9 mouse cellular contexts compared by ENCODE assay signal in the genomic region with DNA sequence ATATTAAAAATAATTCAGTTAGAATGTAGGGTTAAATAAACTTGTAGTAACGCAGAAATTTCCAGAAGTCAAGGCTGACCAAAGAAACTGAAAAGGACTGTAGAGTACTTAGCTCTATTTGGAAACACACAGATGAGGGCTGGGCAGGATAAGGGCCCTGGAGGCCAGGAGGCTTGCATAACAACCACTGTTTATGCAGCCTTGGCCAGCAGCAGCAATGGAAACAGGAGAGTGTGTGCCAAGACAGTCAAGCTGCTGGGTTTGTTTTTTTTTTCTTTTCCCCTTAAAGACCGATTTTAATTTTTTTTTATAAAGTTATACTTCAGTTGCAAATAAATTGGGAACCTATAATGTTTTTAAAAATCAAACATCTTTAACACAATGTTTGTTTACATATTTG. TPM values are rescaled to one million over a fixed set of nuclear protein-coding genes. Genes with fewer than 3 reads are reported as not detected.
DNase-seq lines count a peak whose midpoint lies in the region; ATAC-seq lines count a peak whose summit lies in the region.
"Had no signal": no experiment of that assay in that cellular context is flagged by ENCODE, and none has a peak within 500 bp of the region (broad histone marks: within the 10 kb centered on the region; RNA-seq: fewer than 3 reads in every experiment).

No protein-coding gene starts in this region.

- 42% methylated on average over 2 of the region's 2 CpGs for WGBS in embryonic facial prominence, embryonic 14.5 days
- WGBS in neural tube, embryonic 15.5 days = 71% methylated on average over 2 of the region's 2 CpGs

- peak; percentile 56 for DNase-seq in layer of hippocampus, adult 9-11 months
- no peak for DNase-seq in layer of hippocampus, postnatal 10 days (ENCODE audit: low spot score in 2 of 2)
- peak; percentile 87 for DNase-seq in adrenal gland, postnatal 10 days
- peak; percentile 95 for DNase-seq in embryonic facial prominence, embryonic 14.5 days (ENCODE audit: low spot score)
- DNase-seq in heart, postnatal 36 days = peak; percentile 82 to 87
- peak; percentile 94 for DNase-seq in lung, postnatal 36 days
- no peak for DNase-seq in natural killer cell, adult 2 months (ENCODE audit: low spot score in 2 of 2)

- no peaks in the 10 kb centered on the region for H3K9me3 ChIP-seq in embryonic facial prominence, embryonic 14.5 days (ENCODE audit: control insufficient read depth, low read length)
- H3K9me3 ChIP-seq in neural tube, embryonic 15.5 days (replicated peaks) = no peaks in the 10 kb centered on the region
- H3K9me3 ChIP-seq: heart, embryonic 13.5 days had no signal

- no peaks in the 10 kb centered on the region for H3K27me3 ChIP-seq in embryonic facial prominence, embryonic 14.5 days (replicated peaks; ENCODE audit: control insufficient read depth, insufficient read depth, low read length)
- no peaks in the 10 kb centered on the region for H3K27me3 ChIP-seq in neural tube, embryonic 15.5 days (replicated peaks)
- H3K27me3 ChIP-seq: heart, embryonic 13.5 days had no signal

- H3K4me2 ChIP-seq in embryonic facial prominence, embryonic 14.5 days (ENCODE audit: low read depth, low read length) = no peak overlapping the region
- no peak overlapping the region for H3K4me2 ChIP-seq in neural tube, embryonic 15.5 days
- H3K4me2 ChIP-seq: heart, embryonic 13.5 days had no signal

- peaks cover 29% of the 10 kb centered on the region for H3K4me1 ChIP-seq in embryonic facial prominence, embryonic 14.5 days (ENCODE audit: control insufficient read depth, insufficient read depth, low read length)
- peaks cover 4% of the 10 kb centered on the region; the same call in 1 of the 2 replicates for H3K4me1 ChIP-seq in neural tube, embryonic 15.5 days

- peak overlapping the region; percentile 95 for H3K27ac ChIP-seq in embryonic facial prominence, embryonic 14.5 days (replicated peaks; ENCODE audit: low read depth, low read length)
- H3K27ac ChIP-seq in neural tube, embryonic 15.5 days (replicated peaks) = no peak overlapping the region

- peak; percentile 96 for ATAC-seq in embryonic facial prominence, embryonic 14.5 days (ENCODE audit: low read depth)
- ATAC-seq in neural tube, embryonic 15.5 days (ENCODE audit: low FRiP score) = no peak; the same call in 1 of the 2 replicates

- H3K4me3 ChIP-seq in embryonic facial prominence, embryonic 14.5 days (ENCODE audit: low read depth, low read length) = no peak overlapping the region
- no peak overlapping the region for H3K4me3 ChIP-seq in neural tube, embryonic 15.5 days (replicated peaks)
- H3K4me3 ChIP-seq: heart, embryonic 13.5 days had no signal

- no peak overlapping the region for H3K9ac ChIP-seq in embryonic facial prominence, embryonic 14.5 days (ENCODE audit: low read depth, low read length)
- no peak overlapping the region for H3K9ac ChIP-seq in neural tube, embryonic 15.5 days (replicated peaks)

- H3K36me3 ChIP-seq in embryonic facial prominence, embryonic 14.5 days (ENCODE audit: control insufficient read depth, insufficient read depth, low read length) = no peaks in the 10 kb centered on the region
- no peaks in the 10 kb centered on the region for H3K36me3 ChIP-seq in neural tube, embryonic 15.5 days
- H3K36me3 ChIP-seq: heart, embryonic 13.5 days had no signal

- intact Hi-C loops in heart, postnatal 36 days (cut with DNase I) = loop anchor here (2.0 kb wide), 1 partner anchor 23 kb away; no protein-coding TSS in a partner anchor

RNA-seq across cellular contexts. Expression of gene Tes3-ps, which starts 13.1 kb away (rescaled TPM):
- 1 to 10 TPM; 1.5 to 1.8 TPM for total RNA-seq in layer of hippocampus, postnatal 10 days (2021)
- total RNA-seq in adrenal gland, postnatal 10 days (2021) = 1 to 10 TPM; 1.1 to 1.3 TPM
- 0.81 and 0.97 TPM in 2 replicates for polyA plus RNA-seq in embryonic facial prominence, embryonic 14.5 days (2014; fragmentation: Nextera tagmentation; extraction: Ambion mirVana)
- total RNA-seq in heart, postnatal 36 days (2021) = 1 to 10 TPM; 1.1 to 1.5 TPM
- polyA plus RNA-seq in neural tube, embryonic 15.5 days (2015; fragmentation: Nextera tagmentation; extraction: Ambion mirVana) = 0.58 and 0.72 TPM in 2 replicates

RNA-seq across cellular contexts. Expression of gene Ecm2, which starts 24.6 kb away (rescaled TPM):
- 1 to 10 TPM; 3.0 to 3.4 TPM for total RNA-seq in layer of hippocampus, postnatal 10 days (2021)
- total RNA-seq in adrenal gland, postnatal 10 days (2021) = 10 to 100 TPM; 10.0 to 10.9 TPM
- polyA plus RNA-seq in embryonic facial prominence, embryonic 14.5 days (2014; fragmentation: Nextera tagmentation; extraction: Ambion mirVana) = 1.7 TPM in 2 replicates
- 10 to 100 TPM; 14.2 to 14.5 TPM for total RNA-seq in heart, postnatal 36 days (2021)
- 1.9 and 2.2 TPM in 2 replicates for polyA plus RNA-seq in neural tube, embryonic 15.5 days (2015; fragmentation: Nextera tagmentation; extraction: Ambion mirVana)

RNA-seq across cellular contexts. Expression of gene Ippk, which starts 59.0 kb away (rescaled TPM):
- 10 to 100 TPM; 16.4 to 16.8 TPM for total RNA-seq in layer of hippocampus, postnatal 10 days (2021)
- 10 to 100 TPM; 13.1 to 23.5 TPM for total RNA-seq in adrenal gland, postnatal 10 days (2021)
- 13.8 and 14.5 TPM in 2 replicates for polyA plus RNA-seq in embryonic facial prominence, embryonic 14.5 days (2014; fragmentation: Nextera tagmentation; extraction: Ambion mirVana)
- 1 to 10 TPM; 6.5 TPM for total RNA-seq in heart, postnatal 36 days (2021)
- 13.1 and 13.6 TPM in 2 replicates for polyA plus RNA-seq in neural tube, embryonic 15.5 days (2015; fragmentation: Nextera tagmentation; extraction: Ambion mirVana)

Comparison
In these comparisons a context has a peak if more than half of its experiments do, and no peak if none do; other contexts are left out.
1. DNase-seq: peak in layer of hippocampus, adult 9-11 months (single experiment), adrenal gland, postnatal 10 days (single experiment), embryonic facial prominence, embryonic 14.5 days (single experiment), heart, postnatal 36 days (2 of 2) and lung, postnatal 36 days (single experiment); none in layer of hippocampus, postnatal 10 days (0 of 2) and natural killer cell, adult 2 months (0 of 2).